In the genomic region with DNA sequence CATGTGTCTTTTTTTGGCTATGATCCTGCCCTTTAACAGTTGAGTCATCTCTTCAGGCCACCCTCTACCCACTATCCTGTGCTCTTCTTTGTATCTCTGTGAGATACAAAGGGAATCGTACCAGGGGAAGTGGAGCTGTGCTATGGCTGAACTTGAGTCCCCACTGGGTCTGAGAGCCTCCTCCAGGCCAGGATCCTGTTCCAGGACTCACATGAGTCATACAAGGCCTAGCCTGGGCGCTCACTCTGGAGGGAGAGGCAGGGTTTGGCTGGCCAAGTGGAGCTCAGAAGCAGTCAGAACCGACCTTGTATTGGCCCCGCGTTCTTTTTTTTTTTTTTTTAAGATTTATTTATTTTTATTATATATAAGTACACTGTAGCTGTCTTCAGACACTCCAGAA, we compare ENCODE assay signal across 11 mouse cellular contexts.
"Had no signal": no experiment of that assay in that cellular context is flagged by ENCODE, and none has a peak within 500 bp of the region (broad histone marks: within the 10 kb centered on the region; RNA-seq: fewer than 3 reads in every experiment).

No protein-coding gene starts in this region.

- DNase-seq: kidney, postnatal 10 days; kidney, postnatal 4 days; layer of hippocampus, adult 9-11 months; liver; lung, adult 18-20 months; lung, postnatal 10 days; lung, postnatal 36 days; retina, postnatal 1 day; right cerebral cortex, postnatal 25 days; thymus, adult 18-20 months; thymus, postnatal 36 days had no signal
